Mouse (Mus musculus) bone marrow macrophage, adult 2 months (primary cell): Measurements from ENCODE around the gene Asic4. TPM values are rescaled to one million over a fixed set of nuclear protein-coding genes. Genes with fewer than 3 reads are reported as not detected.

Experiments used
- H3K27ac ChIP-seq: 2 replicates; pipeline ENCODE4 v1.5.1; 2012; ENCODE audit warnings: low read depth, low read length; ENCODE audit not compliant: insufficient read depth
- H3K4me1 ChIP-seq: 2 replicates; pipeline ENCODE4 v1.6.1; 2012; ENCODE audit warnings: low read length; ENCODE audit not compliant: control insufficient read depth, insufficient read depth
- H3K4me3 ChIP-seq: 2 replicates; pipeline ENCODE4 v1.5.1; 2012; ENCODE audit warnings: mild to moderate bottlenecking, low read length, moderate library complexity; ENCODE audit not compliant: insufficient read depth
- CTCF ChIP-seq: IDR thresholded peaks from 2 replicates; pipeline ENCODE4 v1.5.1; 2012; ENCODE audit warnings: low read depth, mild to moderate bottlenecking, low read length, moderate library complexity
- POLR2A ChIP-seq: IDR thresholded peaks from 2 replicates; pipeline ENCODE4 v1.6.1; 2012; ENCODE audit warnings: mild to moderate bottlenecking, low read depth, low read length, borderline replicate concordance
- polyA plus RNA-seq: library from polyadenylated mRNA; stranded (reverse); fragments of >200 nt; gene quantifications from 2 replicates; pipeline ENCODE4 v1.2.4, GENCODE M21; 2012; ENCODE audit not compliant: missing spikeins, insufficient read depth, insufficient read length

Asic4 gene
- polyA plus RNA-seq, 1 experiment, result not detected

GRCm38 (mm10) chr1:75422823-75423471 lies 27.3 kb upstream of the Asic4 start:
- no peak overlapping the region for H3K4me3 ChIP-seq
- no peak overlapping the region for H3K27ac ChIP-seq
- H3K4me1 ChIP-seq, result no peaks in the 10 kb centered on the region
- no peak for TF ChIP-seq CTCF
- TF ChIP-seq POLR2A, result no peak

GRCm38 (mm10) chr1:75423780-75424390 lies 26.4 kb upstream of the Asic4 start:
- Histone ChIP-seq H3K27ac (no peak overlapping the region), H3K4me3 (no peak overlapping the region), H3K4me1 (no peaks in the 10 kb centered on the region)
- TF ChIP-seq CTCF (no peak), POLR2A (no peak)

- Histone ChIP-seq H3K4me1 (no peaks in the 10 kb centered on the region), H3K4me3 (no peak overlapping the region), H3K27ac (no peak overlapping the region)
- peak; percentile 88 for TF ChIP-seq CTCF
- TF ChIP-seq POLR2A, result no peak
Measured at GRCm38 (mm10) chr1:75425796-75426471, 24.3 kb upstream of the Asic4 start.

DNA sequence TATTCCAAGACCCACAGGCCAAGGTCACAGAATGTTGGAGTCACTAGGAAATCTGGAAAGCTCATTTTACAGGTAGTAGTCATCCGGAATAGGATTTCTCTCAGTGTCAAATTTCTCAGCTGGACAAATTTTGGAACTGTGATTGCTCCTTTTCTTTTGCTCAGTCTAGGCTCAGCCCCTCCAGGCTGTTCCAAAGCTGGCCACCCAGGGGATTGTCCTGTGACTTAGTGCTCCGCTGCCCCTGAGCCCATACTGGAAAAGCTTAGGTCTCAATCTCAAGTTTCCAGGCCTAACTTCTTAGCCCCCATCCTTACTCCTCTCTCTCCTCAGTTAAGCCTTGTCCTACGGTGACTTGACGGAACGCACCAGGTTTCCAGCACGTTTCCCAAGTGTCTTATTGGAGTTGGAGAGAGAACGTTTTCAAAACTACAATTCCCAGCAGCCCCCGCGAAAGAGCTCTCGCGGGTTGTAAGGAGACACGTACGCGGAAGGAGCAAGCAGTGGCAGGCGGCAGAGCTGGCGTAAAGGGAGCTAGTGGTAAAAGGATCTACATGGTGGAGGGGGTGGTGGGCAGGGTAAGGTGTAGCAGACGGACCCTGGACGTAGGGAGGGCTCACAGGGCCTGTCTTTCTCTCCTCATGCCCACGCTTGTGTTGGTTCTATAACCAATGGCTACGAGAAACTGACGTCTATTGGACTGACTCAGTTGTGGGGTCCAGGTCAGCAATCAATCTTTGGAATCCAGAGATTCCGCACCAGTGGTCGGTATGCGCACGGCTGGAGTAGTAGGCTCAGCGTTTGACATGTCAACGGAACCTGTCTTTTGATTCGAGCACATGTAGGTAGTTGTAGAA lies 14.5 kb upstream of the Asic4 start, which contains the start of gene Gmppa:
Gene Gmppa, plus strand, starts transcription at position 456 of the 854 bp plus-strand sequence.
- Histone ChIP-seq H3K4me1 (peaks cover 5% of the 10 kb centered on the region), H3K4me3 (peak within 1 kb of the TSS; percentile 66), H3K27ac (no peak within 1 kb of the TSS)
- TF ChIP-seq POLR2A (0 out of 2 replicates have a peak, but pooled peaks have one; percentile 5), CTCF (no peak)

GRCm38 (mm10) chr1:75438782-75439181 lies 11.5 kb upstream of the Asic4 start:
- TF ChIP-seq POLR2A (no peak), CTCF (no peak)
- Histone ChIP-seq H3K4me1 (peaks cover 5% of the 10 kb centered on the region), H3K27ac (no peak overlapping the region), H3K4me3 (no peak overlapping the region)

DNA sequence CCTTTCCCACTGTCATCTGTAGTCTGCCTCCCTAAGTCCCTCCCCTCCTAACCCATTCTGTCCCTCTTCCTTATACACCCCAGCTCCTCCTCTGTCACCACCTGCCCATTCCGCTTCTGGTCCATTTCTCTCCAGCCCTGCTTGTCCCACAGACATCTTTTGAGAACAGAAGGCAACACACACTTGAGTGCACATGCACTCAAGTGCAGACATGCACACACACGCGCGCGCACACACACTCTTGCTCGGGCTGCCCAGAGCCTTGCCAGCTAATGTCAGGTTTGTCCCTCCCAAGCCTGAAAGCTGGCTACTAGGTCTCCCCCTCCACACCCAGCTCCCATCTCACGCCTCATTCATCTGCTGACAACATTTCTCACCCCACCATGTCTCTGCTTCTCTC lies 9.6 kb upstream of the Asic4 start:
- no peak overlapping the region for H3K4me3 ChIP-seq
- H3K27ac ChIP-seq, result no peak overlapping the region
- peaks cover 5% of the 10 kb centered on the region for H3K4me1 ChIP-seq
- TF ChIP-seq POLR2A (no peak), CTCF (no peak)

- Histone ChIP-seq H3K27ac (no peak overlapping the region), H3K4me1 (peaks cover 5% of the 10 kb centered on the region), H3K4me3 (no peak overlapping the region)
- TF ChIP-seq CTCF, result no peak
- TF ChIP-seq POLR2A, result no peak
Measured at GRCm38 (mm10) chr1:75441471-75441996, 8.7 kb upstream of the Asic4 start.

DNA sequence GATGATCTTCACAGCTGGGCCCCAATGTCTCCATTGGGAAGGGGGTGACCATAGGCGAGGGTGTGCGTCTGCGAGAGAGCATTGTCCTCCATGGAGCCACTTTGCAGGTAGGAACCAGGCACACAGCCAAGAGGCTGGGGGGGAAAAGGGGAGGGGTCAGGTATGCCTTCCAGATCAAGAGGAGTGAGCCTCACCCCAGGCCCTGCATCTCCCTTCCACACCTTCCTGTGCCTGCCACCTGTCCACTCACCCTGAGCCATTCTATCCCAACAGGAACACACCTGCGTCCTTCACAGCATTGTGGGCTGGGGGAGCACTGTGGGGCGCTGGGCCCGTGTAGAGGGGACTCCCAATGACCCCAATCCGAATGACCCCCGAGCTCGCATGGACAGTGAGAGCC lies 8.1 kb upstream of the Asic4 start:
- no peaks in the 10 kb centered on the region for H3K4me1 ChIP-seq
- TF ChIP-seq CTCF (no peak), POLR2A (no peak)
- H3K4me3 ChIP-seq, result no peak overlapping the region
- no peak overlapping the region for H3K27ac ChIP-seq

DNA sequence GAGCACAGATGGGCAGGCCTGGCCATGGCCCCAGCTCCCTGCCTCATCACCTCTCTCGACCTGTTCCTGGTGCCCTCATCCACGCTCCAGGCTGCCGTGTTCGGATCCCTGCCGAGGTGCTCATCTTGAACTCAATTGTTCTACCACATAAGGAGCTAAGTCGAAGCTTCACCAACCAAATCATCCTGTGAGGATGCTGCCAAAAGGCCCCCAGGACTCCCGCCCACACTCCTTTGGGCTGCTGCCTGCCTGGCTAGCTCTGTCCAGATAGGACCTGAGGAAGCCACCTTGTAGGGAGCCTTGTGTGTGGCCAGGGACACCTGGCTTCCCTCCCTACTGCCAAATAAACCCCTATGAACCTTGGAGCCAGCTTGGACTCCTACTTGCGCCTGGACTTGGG lies 7.4 kb upstream of the Asic4 start:
- Histone ChIP-seq H3K4me3 (no peak overlapping the region), H3K4me1 (no peaks in the 10 kb centered on the region), H3K27ac (no peak overlapping the region)
- TF ChIP-seq CTCF (no peak), POLR2A (no peak)

DNA sequence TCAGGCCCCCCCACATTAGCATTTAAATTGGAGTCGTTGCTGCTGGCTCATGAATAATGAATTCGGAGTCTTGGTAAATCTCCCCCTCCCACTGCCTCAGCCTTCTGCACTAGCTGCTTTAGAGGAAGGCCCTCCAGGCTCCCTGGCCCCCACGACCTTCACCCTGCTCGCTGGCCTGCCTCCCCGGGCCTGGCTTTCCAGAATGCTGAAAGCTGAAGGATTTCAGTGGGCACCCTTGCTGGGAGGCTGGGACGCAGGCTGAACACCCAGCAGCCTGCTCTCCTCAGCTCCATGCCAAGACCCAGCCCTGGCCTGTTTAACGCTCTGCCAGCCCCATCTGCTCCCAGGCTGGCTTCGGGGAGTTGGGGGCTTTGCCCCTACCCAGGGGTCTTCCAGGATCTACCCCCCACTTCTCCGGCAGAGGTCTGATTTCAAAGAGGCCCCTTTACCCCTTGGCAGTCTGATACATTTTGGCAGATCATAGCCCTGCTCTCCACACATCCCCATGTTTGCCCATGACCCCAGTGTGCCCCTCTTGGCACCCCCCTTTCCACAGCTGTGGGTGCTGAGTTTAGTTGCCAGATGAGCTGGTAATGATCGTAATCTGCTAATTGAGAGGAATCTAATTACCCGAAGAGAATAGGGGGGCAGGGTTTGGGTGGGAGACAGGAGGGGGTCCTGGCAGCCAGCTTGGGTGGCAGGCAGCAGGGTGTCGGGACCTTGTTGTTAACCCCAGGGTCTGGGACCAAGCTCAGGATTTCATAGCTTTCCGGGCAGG lies 6.8 kb upstream of the Asic4 start:
- no peak overlapping the region for H3K4me3 ChIP-seq
- no peak overlapping the region for H3K27ac ChIP-seq
- no peaks in the 10 kb centered on the region for H3K4me1 ChIP-seq
- no peak for TF ChIP-seq POLR2A
- no peak for TF ChIP-seq CTCF
